Mouse (Mus musculus) right cerebral cortex, postnatal 10 days (tissue): ENCODE measurements around the gene Cdk17.

Experiments used
- DNase-seq, 2 experiments: peaks; one replicate each; pipeline ENCODE4 v3.0.0; 2021; ENCODE audit warnings: low spot score in 2 of 2

Gene Cdk17

GRCm38 (mm10) chr10:93171182-93171855, 10.6 kb downstream of the Cdk17 start:
- peak in 1 of 2 experiments; percentile 30 for DNase-seq

DNA sequence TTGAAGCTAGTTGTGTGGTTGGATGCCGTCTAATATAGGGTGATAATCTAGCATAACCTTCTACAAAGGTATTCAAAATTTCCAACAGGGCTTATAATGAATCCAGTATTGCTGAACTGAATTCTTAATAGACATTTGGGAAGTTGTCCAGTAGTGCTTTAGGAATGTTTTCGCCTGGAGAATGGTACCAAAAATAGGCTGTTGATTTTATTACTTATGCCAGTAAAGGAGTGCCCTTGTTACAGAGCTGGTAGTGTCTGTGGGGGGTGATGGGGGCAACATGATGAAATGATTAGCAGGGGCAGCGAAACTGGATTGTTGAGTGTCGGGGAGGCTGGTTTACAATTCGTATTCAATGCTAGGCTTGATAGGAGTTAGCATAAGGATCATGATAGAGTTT, 16.8 kb downstream of the Cdk17 start:
- DNase-seq, result peak in 1 of 2 experiments; percentile 12

DNA sequence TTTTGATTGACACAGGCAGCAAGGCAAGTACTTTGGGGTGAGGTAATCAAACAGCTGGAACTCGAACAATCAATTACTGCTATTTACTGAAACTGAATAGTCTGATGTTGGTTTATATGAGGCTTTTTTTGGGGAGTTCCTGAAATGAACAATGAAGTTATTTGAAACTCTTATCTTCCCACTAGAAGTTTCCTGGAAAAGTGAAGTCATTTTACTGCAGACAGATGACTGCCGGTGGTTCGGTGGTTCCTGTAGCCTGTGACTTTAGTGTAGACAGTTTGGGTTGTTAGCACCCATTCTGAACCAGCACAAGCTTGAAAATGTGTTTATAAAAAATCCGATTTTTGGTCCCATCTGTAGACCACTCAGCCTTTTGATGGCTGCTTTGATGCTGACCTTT, 17.2 kb downstream of the Cdk17 start:
- peak in 1 of 2 experiments; percentile 12 for DNase-seq

GRCm38 (mm10) chr10:93178662-93179061, 18.0 kb downstream of the Cdk17 start:
- no peak for DNase-seq

DNA sequence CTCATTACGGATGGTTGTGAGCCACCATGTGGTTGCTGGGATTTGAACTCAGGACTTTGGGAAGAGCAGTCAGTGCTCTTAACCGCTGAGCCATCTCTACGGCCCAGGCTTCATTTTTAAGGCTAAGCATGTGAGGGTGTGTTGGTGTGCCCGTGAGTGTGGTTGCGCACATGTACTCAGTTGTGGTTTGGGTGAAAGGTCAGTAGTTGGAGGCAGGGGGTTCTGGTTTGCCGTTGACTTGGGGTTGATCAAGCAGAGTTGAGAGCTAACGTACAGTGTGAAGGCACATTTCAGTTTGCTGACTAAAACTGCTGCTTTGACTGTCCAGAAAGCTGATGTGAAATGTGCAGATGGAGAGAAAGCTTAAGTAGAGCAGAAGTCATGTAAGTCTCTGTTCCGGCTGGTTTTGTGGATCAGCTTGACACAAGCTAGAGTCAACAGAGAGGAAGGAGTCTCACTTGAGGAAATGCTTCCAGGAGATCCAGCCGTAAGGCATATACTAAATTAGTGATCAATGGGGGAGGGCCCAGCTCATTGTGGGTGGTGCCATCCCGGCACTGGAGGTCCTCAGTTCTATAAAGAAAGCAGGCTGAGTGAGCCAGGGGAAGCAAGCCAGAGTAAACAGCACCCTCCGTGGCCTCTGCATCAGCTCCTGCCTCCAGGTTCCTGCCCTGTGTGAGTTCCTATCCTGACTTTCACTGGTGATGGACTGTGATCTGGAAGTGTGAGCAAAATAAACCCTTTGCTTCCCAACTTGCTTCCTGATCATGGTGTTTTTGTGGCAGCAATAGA, 19.2 kb downstream of the Cdk17 start:
- DNase-seq, result peak in 1 of 2 experiments; percentile 20

GRCm38 (mm10) chr10:93184351-93184976, 23.8 kb downstream of the Cdk17 start:
- DNase-seq, result peak in 1 of 2 experiments; percentile 13

- peak in 1 of 2 experiments; percentile 12 for DNase-seq
These were observed 27.8 kb downstream of the Cdk17 start for GRCm38 (mm10) chr10:93188440-93188999.

- DNase-seq, result peak in 1 of 2 experiments; percentile 23
These were observed 30.0 kb downstream of the Cdk17 start for GRCm38 (mm10) chr10:93190475-93191262.

- no peak for DNase-seq
These were observed 36.4 kb downstream of the Cdk17 start for GRCm38 (mm10) chr10:93197092-93197491.

GRCm38 (mm10) chr10:93198958-93199357, 38.3 kb downstream of the Cdk17 start:
- DNase-seq, result no peak

GRCm38 (mm10) chr10:93201846-93202458, 41.3 kb downstream of the Cdk17 start:
- DNase-seq, result peak in 1 of 2 experiments; percentile 18

- no peak for DNase-seq
These were observed 44.7 kb downstream of the Cdk17 start for GRCm38 (mm10) chr10:93205287-93205956.

- DNase-seq, result no peak
These were observed 46.5 kb downstream of the Cdk17 start for GRCm38 (mm10) chr10:93207176-93207575.

DNA sequence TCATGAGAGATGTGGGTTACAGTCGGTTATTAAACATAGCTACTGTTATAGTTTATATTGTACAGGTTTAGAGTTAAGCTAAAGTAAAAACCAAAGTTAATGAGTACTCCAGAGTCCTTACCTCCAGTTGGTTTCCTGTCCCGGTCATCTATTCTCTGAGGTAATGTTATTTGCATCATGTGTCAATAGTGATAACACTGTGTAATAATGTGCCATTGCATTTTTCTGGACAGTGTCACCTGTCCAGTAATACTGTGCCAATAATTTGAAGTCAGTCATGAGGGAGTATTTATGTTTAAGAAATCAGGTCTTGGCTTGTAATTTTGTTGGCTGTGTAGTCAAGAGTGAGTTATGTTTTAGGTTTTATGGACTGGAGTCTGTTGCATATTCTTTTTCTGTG, 52.0 kb downstream of the Cdk17 start:
- DNase-seq, result no peak

DNA sequence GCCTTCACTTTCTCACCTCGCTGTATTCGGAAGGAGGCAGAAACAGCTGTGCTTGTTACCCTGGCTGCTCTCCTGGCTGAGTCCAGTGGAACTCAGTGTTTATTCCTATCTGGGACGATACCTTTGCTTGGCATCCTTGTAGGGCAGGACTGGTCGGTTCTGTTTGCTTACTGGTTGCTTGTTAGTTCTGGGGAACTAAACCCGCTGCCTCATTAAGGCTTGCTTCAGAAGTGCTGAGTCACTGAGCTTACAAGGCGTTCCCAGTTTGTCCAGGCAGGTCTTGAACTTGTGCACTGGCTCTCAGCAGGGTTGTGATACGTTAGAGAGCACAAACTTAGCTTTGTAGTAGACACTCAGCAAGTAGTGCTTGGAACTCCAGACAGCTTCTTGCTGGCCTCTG, 52.7 kb downstream of the Cdk17 start:
- no peak for DNase-seq

DNA sequence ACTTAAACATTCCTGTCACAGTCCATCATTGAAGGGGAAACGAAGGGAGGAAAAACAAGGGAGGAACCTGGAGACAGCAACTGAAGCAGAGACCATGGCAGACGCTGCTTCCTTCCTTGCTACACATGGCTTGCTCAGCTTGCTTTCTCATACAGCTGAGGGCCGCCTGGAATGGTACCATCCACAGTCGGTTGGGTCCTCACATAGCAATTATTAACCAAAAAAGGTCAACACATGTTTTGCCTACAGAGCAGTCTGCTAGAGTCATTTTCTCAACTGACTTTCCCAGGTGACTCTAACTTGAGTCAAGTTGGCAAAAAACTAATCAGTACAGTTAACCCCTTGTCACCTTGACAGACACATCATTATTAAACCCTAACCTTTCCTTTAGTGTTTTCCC, 53.6 kb downstream of the Cdk17 start:
- DNase-seq, result no peak

DNA sequence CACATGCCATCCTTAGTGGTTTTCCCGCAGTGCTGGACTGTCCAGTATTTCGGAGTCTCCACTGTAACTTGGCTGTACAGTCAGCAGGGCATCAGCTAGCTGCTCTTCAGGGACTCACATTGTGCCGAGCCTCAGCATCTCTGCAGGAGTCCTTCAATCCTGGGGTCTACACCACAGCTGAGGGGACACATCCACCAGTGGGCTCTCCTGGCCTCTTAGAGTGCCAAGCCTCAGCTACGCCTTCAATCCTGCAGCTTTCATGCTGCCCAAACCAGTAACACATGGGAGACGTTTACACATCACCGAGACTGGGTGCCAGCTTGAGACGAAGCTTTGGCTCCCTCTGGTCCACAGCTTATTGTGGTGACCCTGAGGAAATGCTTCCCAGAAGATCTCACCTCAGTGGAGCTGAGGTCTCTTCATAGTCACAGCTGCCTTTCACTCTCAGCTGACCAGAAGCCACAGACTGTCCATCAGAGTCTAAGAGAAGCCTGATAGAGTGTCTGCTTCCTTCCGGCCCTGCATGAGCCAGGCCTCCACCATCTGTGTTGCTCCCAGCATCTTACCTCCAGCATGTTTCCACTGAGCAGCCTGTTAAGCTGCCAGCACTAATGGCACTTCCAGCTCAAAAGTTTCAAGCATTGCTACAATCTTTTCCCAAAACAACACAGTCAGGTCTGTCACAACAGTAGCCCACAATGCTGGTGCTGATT, 54.5 kb downstream of the Cdk17 start:
- DNase-seq, result no peak

GRCm38 (mm10) chr10:93225751-93226150, 65.1 kb downstream of the Cdk17 start:
- no peak for DNase-seq

GRCm38 (mm10) chr10:93227921-93228320, 67.2 kb downstream of the Cdk17 start:
- no peak for DNase-seq
